Mouse (Mus musculus): ENCODE measurements around the gene Bpifb1.
"Not testable (repeated sequence)": the region's sequence is repeated elsewhere in the genome, so short reads cannot be mapped to it uniquely, and the experiment has no call there.

Gene Bpifb1

DNA sequence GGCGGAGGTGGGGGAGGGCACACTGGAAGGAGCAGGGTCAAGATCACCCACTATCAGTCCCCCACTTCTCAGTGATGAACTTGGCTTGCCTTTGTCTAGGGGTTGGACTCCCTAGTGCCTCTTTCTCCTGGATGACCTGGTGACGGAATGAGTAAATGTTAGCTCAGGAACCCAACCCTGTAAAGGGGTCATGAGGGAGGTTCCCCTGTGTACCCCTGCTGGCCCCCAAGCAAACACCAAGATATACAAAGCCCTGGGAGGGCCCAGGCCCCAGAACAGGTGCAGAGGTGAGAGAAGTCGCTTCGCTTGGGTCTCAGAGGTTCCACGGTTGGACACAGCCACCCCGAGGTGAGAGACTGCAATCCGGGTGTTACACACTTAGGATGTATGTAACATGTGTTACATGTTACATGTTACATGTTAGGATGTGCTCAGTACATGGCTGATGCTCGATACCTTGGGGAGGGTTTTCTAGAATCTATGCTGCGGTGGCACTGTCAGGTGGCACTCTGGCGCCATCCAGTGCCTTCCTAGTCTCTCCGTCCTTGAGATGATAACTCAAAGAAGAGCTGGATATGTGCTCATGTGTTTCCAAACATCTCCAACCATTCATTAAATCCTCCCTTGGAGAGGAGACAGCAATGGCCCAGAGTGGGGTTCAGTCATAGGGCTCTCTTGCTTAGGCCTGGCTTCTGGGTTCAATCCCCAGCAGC, at the start of gene Bpifb1:
Gene Bpifb1 (plus strand): TSS at position 273 of the 713 bp plus-strand sequence.
- no peak for DNase-seq (ENCODE audit: low read depth, low spot score)

DNA sequence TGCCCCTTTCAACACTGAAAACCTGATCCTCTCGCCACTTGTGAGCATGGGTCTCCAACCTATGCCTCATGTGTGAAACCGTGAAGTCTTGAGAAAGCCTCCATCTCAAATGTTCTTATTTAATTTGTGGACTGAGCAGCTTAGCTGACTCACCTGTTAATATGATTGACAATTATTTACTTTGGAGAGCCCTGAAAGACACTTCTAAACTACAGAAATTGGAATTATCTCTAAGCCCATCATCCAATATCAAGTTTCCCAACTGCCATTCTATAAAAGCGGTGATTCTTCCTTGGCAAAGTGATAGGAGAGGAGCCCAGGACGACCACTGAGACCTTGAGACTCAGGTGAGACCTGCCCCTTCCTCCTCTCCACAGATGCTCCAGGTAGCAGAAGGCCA, 48.0 kb upstream of the Bpifb1 start, which contains the start of gene Bpifa1:
Gene Bpifa1 (plus strand): TSS at position 301 of the 400 bp plus-strand sequence.
- DNase-seq (ENCODE audit: low read depth, low spot score), result no peak

DNA sequence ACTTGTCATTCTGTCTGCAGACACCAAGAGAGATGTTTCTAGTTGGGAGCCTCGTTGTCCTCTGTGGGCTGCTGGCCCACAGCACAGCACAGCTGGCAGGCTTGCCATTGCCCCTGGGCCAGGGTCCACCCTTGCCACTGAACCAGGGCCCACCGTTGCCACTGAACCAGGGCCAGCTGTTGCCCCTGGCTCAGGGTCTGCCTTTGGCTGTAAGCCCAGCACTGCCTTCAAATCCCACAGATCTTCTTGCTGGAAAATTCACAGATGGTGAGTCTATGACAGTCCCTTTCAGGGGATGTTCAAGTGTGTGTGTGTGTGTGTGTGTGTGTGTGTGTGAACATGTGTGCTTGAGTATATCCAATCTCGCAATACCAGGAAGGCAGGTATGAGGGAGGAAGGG, 46.9 kb upstream of the Bpifb1 start:
- DNase-seq (ENCODE audit: low read depth, low spot score), result no peak

DNA sequence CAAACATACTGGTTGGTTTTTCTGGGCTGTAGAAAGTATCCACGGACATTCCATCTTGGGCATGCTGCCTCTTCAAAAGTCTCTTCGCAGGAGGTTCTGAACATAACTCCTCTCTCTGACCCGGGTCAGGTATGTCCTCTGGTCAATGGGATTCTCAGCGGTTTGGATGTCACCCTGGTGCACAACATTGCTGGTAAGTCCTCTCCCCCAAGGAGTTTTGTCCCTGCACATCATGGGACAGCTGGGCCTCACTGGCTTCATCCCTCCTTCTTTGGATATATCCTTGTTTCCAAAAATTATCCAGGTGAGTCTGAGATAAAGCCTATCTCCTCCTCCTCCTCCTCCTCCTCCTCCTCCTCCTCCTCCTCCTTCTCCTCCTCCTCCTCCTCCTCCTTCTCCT, 43.1 kb upstream of the Bpifb1 start:
- no peak for DNase-seq (ENCODE audit: low read depth, low spot score)

DNA sequence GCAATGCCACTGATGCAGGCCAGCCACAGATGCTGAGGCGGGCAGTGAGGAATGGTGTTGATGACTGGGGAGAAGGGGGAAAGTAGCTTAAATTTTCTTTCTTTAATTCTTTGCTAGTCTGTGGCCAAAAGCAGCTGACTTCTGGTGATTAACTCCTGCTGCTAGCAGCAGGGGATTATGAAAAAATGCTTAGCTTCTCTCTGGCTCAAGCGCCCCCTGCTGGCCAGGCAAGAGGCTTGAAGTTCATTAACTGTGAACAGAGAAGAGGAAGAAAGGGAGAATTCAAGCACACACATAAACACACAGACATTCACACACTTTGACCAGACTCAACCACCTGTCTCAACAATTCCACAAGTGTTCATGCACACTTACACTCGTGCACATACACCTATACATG, 32.2 kb upstream of the Bpifb1 start:
- peak; percentile 12 for DNase-seq (ENCODE audit: low read depth, low spot score)

DNA sequence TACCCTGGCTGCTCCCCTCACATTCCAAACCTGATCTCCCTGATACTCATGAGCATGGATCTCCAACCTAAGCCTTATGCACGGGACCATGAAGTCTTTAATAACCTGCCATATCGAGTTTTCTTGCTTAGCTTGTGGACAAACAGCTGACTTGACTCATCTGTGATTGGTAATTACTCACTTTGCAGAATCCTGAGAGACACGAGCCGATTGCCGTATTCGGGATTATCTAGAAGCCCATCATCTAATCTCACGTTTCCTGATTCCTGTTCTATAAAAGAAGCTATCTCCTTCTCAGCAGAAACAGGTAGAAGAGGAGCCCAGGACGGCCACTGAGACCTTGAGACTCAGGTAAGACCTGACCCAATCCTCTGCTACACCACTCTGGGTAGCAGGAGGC, 28.3 kb upstream of the Bpifb1 start, which contains the start of gene Bpifa5:
Gene Bpifa5 (plus strand): TSS at position 301 of the 400 bp plus-strand sequence.
- no peak for DNase-seq (ENCODE audit: low read depth, low spot score)

DNA sequence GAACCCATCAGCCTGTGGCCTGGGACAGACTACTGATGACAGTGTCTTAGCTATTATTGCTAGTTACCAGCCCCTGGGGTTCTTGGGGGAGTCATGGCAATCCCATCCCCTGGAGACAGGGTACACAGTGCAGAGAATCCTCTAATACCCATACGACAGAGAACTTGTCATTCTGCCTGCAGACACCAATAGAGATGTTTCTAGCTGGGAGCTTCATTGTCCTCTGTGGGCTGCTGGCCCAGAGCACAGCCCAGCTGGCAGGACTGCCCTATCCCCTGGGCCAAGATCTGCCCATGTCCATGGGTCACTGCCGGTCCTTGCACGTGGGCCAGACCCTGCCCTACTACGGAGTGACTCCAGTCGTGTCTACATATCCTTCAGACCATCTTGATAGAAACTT, 27.3 kb upstream of the Bpifb1 start:
- no peak for DNase-seq (ENCODE audit: low read depth, low spot score)

DNA sequence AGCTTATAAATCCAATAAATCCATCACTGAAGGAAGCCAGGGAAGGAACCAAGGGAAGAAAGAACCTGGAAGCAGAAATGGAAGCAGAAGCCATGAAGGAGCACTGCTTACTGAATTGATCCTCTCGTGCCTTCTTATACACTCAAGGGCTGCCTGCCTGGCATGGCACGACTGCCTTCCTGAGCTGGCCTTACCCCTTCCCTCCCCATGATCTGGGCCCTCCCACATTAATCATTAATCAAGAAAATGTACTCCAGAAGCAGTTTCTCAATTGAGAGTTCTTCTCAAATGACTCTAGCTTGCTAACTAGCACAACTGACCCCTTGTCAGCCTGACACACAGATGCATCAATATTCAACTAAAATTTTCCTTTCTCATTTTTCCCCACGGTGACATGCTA, 21.4 kb upstream of the Bpifb1 start:
- DNase-seq (ENCODE audit: low read depth, low spot score), result no peak

DNA sequence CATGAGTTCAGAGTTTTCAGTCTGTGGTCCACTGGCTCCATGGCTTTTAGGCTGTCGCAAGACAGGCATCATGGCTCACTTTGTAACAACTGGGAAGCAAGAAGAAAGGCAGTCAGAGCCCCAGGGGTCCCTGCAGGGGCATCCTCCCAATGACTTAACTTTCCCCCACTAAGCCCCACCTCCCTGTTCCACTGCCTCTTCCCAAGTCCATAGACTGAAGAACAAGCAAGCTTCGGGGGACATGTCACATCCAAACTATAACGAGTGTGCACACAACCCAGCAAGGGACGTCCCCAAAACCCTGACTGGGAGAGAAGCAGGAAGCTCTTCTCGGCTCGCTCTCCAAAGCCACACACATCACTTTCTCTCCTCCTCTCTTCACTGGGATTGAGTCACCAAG, 19.0 kb upstream of the Bpifb1 start:
- no peak for DNase-seq (ENCODE audit: low read depth, low spot score)

DNA sequence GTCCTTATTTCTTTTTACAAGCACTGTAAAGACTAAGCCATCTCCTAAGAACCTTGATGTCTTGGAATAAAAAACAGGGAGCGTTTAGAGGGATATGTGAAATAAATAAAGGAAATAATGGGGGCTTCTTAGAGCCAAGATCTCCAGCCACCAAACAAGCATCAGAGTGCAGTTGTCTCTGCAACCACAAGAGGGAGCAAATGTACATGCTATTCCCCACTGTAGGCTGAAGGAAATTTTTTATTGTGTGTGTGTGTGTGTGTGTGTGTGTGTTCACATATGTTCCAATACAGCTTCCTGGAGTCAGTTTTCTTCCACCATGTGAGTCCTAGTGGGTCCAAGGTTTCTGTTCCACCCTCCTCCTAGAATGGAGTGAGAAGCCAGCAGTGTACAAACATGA, 17.3 kb upstream of the Bpifb1 start:
- DNase-seq (ENCODE audit: low read depth, low spot score), result no peak

DNA sequence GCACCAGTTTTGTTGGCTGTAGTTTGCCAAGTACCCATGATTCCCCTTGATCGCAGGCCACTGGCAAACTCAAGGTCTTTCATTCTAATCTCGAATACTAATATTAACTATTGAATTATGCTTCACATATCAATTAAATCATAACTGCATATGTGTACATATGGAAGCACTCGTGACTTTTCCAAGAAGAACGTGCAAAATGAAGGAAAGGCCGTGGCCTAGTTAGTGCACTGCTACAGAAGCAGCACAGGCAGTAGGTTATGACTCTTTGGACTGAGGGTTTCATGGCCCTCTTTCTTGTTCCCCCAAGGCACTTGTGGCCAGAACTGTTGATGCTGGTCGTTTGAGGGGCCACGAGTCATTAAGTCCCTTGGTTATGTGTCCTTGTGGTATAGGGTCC, 8.7 kb upstream of the Bpifb1 start:
- not testable (repeated sequence) for DNase-seq (ENCODE audit: low read depth, low spot score)

DNA sequence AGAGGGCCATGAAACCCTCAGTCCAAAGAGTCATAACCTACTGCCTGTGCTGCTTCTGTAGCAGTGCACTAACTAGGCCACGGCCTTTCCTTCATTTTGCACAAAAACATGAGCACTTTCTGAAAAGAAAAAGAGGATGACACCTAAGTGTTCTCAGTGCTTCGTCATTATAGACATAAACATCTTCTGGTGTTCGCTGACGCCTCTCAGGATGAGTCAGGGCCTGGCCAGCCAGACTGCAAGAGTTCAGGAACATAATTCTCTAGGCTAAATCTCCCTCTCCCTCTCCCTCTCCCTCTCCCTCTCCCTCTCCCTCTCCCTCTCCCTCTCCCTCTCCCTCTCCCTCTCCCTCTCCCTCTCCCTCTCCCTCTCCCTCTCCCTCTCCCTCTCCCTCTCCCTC, 7.6 kb upstream of the Bpifb1 start:
- not testable (repeated sequence) for DNase-seq (ENCODE audit: low read depth, low spot score)

DNA sequence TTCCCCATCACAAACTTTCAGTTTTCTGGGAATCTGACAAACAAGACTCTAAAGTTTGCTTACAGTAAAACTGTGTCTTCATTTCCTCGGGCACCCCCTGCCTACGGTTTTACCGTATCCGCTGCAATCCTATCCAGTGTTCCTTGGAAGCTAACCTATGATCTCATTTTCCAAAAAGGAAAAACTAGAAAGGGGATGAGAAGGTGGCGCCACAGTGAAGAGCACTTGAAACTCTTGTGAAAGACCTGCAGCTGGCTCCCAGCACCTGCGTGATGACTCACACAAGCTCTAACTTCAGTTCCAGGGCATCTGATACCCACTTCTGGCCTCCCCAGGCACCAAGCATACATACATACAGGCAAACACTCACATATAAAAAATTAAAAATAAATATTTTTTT, 5.3 kb upstream of the Bpifb1 start:
- DNase-seq (ENCODE audit: low read depth, low spot score), result no peak

DNA sequence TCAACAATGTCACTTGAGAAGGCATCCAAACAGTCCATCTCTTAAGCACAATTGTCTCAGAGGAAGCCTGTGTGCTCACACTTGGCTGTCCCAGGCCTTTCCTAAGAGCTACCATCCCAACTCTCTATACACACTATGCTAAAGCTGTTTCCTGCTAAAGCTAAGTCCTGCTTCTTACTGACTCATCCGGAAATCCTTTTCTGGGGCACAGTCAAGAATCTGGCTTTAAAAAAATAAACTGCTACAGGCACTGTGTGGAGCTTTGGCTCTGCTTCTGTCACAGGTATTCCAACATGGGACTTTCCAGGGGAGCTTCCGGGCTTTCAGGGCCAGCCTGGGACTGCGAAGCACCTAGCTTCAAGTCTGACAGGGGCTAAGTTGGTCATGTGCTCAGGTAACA, 4.9 kb upstream of the Bpifb1 start:
- DNase-seq (ENCODE audit: low read depth, low spot score), result no peak

DNA sequence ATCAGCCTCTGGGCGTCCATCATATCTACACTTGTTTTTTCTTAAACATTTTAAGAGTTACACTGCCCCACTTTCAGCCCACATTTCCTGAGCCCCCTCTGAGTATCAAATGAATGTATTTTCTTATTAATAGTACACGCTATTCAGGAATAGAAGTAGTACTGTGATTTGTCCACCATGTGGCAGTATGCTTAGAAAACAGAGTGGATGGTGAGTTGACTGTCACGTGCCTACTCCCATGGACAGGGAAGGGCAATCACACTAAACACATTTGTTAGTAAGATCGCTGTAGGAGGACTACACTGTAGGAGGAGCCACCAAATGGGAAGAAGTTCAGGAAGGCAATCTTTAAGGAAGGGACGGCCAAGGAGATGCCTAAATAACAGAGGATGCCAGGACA, 3.1 kb upstream of the Bpifb1 start:
- DNase-seq (ENCODE audit: low read depth, low spot score), result no peak

DNA sequence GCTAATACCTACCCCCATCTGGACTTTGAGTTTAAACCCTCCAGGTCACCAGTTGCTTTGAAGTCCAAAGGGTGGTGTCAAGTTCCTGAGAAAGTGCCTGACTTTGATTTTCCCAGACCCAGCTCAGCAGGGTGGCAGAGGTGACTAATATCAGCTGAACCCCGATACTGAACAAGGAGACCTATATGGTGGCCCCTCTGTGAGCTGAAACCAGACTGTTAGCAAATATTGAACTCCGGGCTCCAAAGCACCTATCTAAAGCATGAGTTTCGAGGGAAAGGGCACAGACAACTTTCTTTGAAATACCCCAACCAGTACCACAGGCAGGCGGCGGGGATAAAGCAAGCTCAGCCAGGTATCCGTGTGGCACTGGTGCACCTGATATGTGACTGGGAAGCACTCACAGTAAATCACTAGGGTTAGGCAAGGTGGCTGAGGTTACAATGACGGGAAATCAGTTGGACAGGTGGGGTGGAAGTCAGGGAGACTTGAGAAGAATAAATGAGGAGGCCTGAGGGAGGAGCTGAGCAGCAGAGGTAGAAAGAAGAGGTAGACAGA, 662 bp upstream of the Bpifb1 start:
- DNase-seq (ENCODE audit: low read depth, low spot score), result no peak

DNA sequence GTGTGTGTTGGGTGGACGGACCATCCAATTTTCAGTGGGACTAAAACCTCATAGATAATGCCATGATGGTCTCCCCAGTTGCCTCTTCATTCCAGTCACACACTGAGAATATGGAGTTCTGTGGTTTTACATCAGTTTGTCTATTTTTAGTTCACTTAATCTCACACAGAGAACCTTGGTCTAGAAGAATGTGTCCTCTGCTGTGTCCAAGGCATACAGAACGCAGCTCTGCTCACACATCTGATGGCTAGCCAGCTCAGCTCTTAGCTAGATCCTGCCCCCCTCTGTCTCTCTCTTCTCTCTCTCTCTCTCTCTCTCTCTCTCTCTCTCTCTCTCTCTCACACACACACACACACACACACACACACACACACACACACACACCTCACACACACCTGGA, 1.5 kb downstream of the Bpifb1 start:
- DNase-seq (ENCODE audit: low read depth, low spot score), result no peak

DNA sequence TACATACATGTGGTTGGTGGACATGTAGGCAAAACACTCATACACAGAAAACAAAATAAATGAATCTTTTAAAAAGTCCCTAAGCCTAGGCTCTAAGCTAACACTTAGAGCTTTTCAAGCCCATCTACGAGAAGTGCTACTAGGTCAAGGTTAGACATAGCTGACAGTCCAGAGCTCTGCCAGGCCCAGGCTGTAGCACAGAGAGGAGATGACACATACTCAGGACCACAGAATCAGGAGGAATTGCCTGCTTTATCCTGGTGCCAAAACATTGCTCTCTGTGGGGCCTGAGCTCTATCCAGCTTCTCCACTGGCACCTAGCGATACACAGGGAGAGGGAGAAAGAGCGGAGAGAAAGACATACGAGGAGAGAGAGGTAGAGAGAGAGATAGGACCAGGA, 2.5 kb downstream of the Bpifb1 start:
- no peak for DNase-seq (ENCODE audit: low read depth, low spot score)

DNA sequence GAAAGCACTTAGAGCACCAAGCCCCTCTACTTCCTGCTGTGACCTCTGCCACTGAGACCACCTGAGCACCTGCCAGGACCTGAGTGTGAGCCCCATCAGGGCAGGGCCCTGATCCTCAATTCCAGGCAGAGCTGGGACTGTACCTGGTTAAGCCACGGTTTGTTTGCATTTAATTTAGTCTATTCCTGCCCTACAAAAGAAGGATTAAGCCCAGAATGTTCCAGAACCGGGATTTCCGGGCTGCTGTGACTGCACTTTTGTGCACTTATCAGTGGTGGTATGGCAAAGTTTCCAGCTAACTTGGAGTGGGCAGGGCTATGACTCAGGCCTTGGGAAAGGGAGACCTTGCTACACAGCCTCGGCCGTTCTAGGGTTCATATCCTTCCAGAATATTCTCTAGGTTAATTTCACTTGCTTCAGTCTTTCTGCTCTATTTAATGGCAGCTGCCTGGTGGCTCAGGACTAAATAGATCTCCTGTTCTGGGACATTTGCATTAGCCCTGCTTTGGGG, 3.4 kb downstream of the Bpifb1 start:
- no peak for DNase-seq (ENCODE audit: low read depth, low spot score)

DNA sequence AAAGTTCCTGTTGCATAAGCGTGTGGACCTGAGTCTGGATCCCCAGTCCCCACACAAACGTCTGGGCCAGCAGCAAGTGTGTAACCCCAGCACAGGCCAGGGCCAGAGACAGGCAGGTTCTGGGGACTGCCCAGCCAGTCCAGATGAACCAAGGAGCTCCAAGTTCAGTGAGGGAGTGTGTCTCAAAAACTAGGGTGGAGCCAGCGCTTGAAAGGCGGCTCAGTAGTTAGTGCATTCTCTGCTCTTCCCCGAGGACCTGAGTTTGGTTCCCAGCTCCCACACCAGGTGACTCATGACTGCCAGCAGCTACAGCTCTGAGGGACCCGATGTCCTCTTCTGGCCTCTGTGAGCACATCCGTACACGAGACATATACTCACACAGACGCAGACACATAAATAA, 6.4 kb downstream of the Bpifb1 start:
- DNase-seq (ENCODE audit: low read depth, low spot score), result no peak

DNA sequence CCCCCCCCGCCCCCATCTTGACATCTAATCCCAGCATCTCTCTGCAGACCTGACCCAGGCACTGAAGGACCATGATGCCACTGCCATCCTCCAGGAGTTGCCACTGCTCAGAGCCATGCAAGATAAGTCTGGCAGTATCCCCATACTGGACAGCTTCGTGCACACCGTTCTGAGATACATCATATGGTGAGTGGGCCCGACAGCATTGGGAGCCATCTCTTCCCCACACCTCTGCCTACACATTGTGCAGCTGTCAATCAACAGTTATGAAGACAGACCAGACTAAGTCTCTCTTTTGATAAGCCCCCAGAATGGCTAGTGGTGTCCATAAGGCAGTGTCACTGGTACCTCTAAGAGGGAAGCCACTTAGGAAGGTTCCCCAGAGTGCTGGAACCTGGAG, 14.0 kb downstream of the Bpifb1 start:
- DNase-seq (ENCODE audit: low read depth, low spot score), result no peak

DNA sequence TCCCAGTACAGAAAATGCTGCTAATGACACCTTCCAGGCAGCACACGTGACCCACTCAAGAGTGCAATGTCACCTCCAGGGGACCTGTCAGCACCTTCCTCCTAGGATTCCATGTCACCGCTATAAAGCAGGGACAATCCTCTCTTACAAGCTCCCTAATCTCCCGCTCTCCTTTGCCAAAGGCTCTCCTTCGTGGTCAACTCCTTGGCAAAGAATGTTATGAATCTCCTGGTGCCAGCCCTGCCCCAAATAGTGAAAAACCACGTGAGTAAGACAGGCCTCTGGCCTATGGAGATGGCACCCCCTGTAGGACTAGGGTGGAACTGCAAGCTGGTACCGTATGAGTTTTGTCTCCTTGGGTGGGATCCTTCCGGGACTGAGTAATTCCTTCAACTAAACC, 16.3 kb downstream of the Bpifb1 start:
- no peak for DNase-seq (ENCODE audit: low read depth, low spot score)

DNA sequence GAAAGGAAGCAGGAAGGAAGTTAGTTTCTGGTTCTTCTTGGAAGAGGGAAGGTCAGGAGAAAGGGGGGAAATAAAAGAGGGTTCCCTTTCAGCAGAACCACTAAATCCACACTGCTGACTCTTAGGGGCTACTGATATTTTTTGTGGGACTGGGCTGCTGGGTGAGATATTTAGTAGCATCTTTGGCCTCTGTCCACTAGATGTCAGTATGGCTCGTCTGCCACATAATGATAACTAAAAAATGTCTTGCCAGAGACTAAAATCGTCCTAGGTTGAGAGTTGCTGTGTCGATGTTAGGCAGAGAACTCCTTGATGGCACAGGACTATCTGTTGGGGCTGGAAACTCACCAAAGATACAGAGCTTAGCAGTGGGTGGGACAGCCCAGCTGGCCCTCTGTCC, 18.5 kb downstream of the Bpifb1 start:
- DNase-seq (ENCODE audit: low read depth, low spot score), result no peak

All from c-Kit-negative CD71-positive TER-119-positive erythroid progenitor cells, embryonic 14.5 days (primary cell).